Mouse (Mus musculus): ENCODE data around the gene Smc4. TPM values are rescaled to one million over a fixed set of nuclear protein-coding genes. Genes with fewer than 3 reads are reported as not detected.
A peak's percentile ranks its signal among the peaks of the same experiment; 100 is the strongest.

Gene Smc4
- polyA plus RNA-seq, 1 experiment from 2014 or later: 73.0 TPM

GRCm38 (mm10) chr3:68974639-68975532, 29.7 kb upstream of the Smc4 start:
- ATAC-seq: no peak
- H3K36me3 ChIP-seq (ENCODE audit: control insufficient read depth, insufficient read depth): no peaks in the 10 kb centered on the region
- WGBS: 94% methylated on average over 8 of the region's 8 CpGs
- H3K27ac ChIP-seq (ENCODE audit: low read length): no peak overlapping the region
- no peak overlapping the region for H3K4me2 ChIP-seq (ENCODE audit: low read length)
- H3K9me3 ChIP-seq (ENCODE audit: control insufficient read depth, low read length): no peaks in the 10 kb centered on the region
- no peak overlapping the region for H3K9ac ChIP-seq (replicated peaks; ENCODE audit: low read depth, low read length)
- H3K4me1 ChIP-seq (replicated peaks; ENCODE audit: control insufficient read depth, insufficient read depth, low read length): no peaks in the 10 kb centered on the region
- no peak overlapping the region for H3K4me3 ChIP-seq (replicated peaks; ENCODE audit: low read length)
- H3K27me3 ChIP-seq (replicated peaks; ENCODE audit: control insufficient read depth, insufficient read depth, low read length): no peaks in the 10 kb centered on the region

- H3K36me3 ChIP-seq (ENCODE audit: control insufficient read depth, insufficient read depth): no peaks in the 10 kb centered on the region
- no peak overlapping the region for H3K27ac ChIP-seq (ENCODE audit: low read length)
- no peak overlapping the region for H3K9ac ChIP-seq (replicated peaks; ENCODE audit: low read depth, low read length)
- H3K4me3 ChIP-seq (replicated peaks; ENCODE audit: low read length): no peak overlapping the region
- H3K9me3 ChIP-seq (ENCODE audit: control insufficient read depth, low read length): no peaks in the 10 kb centered on the region
- no peak for ATAC-seq
- H3K27me3 ChIP-seq (replicated peaks; ENCODE audit: control insufficient read depth, insufficient read depth, low read length): no peaks in the 10 kb centered on the region
- H3K4me2 ChIP-seq (ENCODE audit: low read length): no peak overlapping the region
- H3K4me1 ChIP-seq (replicated peaks; ENCODE audit: control insufficient read depth, insufficient read depth, low read length): no peaks in the 10 kb centered on the region
- WGBS: 51% methylated on average over 9 of the region's 9 CpGs
These were observed 28.7 kb upstream of the Smc4 start for GRCm38 (mm10) chr3:68975533-68976490.

GRCm38 (mm10) chr3:68977696-68978095, 26.8 kb upstream of the Smc4 start:
- Histone ChIP-seq H3K36me3 (ENCODE audit: control insufficient read depth, insufficient read depth) (peaks cover 3% of the 10 kb centered on the region; the same call in 1 of the 2 replicates), H3K9me3 (ENCODE audit: control insufficient read depth, low read length) (no peaks in the 10 kb centered on the region), H3K9ac (replicated peaks; ENCODE audit: low read depth, low read length) (no peak overlapping the region), H3K27ac (ENCODE audit: low read length) (no peak overlapping the region), H3K4me3 (replicated peaks; ENCODE audit: low read length) (no peak overlapping the region), H3K27me3 (replicated peaks; ENCODE audit: control insufficient read depth, insufficient read depth, low read length) (no peaks in the 10 kb centered on the region), H3K4me1 (replicated peaks; ENCODE audit: control insufficient read depth, insufficient read depth, low read length) (no peaks in the 10 kb centered on the region), H3K4me2 (ENCODE audit: low read length) (no peak overlapping the region)
- no peak for ATAC-seq
- 91% methylated on average over 4 of the region's 4 CpGs for WGBS

- Histone ChIP-seq H3K36me3 (ENCODE audit: control insufficient read depth, insufficient read depth) (peaks cover 3% of the 10 kb centered on the region; the same call in 1 of the 2 replicates), H3K9me3 (ENCODE audit: control insufficient read depth, low read length) (no peaks in the 10 kb centered on the region), H3K4me2 (ENCODE audit: low read length) (no peak overlapping the region), H3K27ac (ENCODE audit: low read length) (no peak overlapping the region), H3K9ac (replicated peaks; ENCODE audit: low read depth, low read length) (no peak overlapping the region), H3K4me1 (replicated peaks; ENCODE audit: control insufficient read depth, insufficient read depth, low read length) (no peaks in the 10 kb centered on the region), H3K4me3 (replicated peaks; ENCODE audit: low read length) (no peak overlapping the region), H3K27me3 (replicated peaks; ENCODE audit: control insufficient read depth, insufficient read depth, low read length) (no peaks in the 10 kb centered on the region)
- 84% methylated on average over 10 of the region's 10 CpGs for WGBS
- no peak for ATAC-seq
These were observed 25.4 kb upstream of the Smc4 start for GRCm38 (mm10) chr3:68979187-68979586.

- no peak for ATAC-seq
- H3K36me3 ChIP-seq (ENCODE audit: control insufficient read depth, insufficient read depth): peaks cover 5% of the 10 kb centered on the region; the same call in 1 of the 2 replicates
- H3K4me1 ChIP-seq (replicated peaks; ENCODE audit: control insufficient read depth, insufficient read depth, low read length): no peaks in the 10 kb centered on the region
- H3K4me2 ChIP-seq (ENCODE audit: low read length): no peak overlapping the region
- H3K9ac ChIP-seq (replicated peaks; ENCODE audit: low read depth, low read length): no peak overlapping the region
- H3K27me3 ChIP-seq (replicated peaks; ENCODE audit: control insufficient read depth, insufficient read depth, low read length): no peaks in the 10 kb centered on the region
- H3K4me3 ChIP-seq (replicated peaks; ENCODE audit: low read length): no peak overlapping the region
- 76% methylated on average over 9 of the region's 9 CpGs for WGBS
- no peaks in the 10 kb centered on the region for H3K9me3 ChIP-seq (ENCODE audit: control insufficient read depth, low read length)
- H3K27ac ChIP-seq (ENCODE audit: low read length): no peak overlapping the region
These were observed 23.6 kb upstream of the Smc4 start for GRCm38 (mm10) chr3:68980898-68981297.

GRCm38 (mm10) chr3:68986550-68986949, 18.0 kb upstream of the Smc4 start:
- H3K9me3 ChIP-seq (ENCODE audit: control insufficient read depth, low read length): no peaks in the 10 kb centered on the region
- no peak overlapping the region for H3K9ac ChIP-seq (replicated peaks; ENCODE audit: low read depth, low read length)
- H3K27me3 ChIP-seq (replicated peaks; ENCODE audit: control insufficient read depth, insufficient read depth, low read length): no peaks in the 10 kb centered on the region
- ATAC-seq: no peak
- WGBS: 89% methylated on average over 2 of the region's 2 CpGs
- H3K4me1 ChIP-seq (replicated peaks; ENCODE audit: control insufficient read depth, insufficient read depth, low read length): no peaks in the 10 kb centered on the region
- H3K4me3 ChIP-seq (replicated peaks; ENCODE audit: low read length): no peak overlapping the region
- peaks cover 5% of the 10 kb centered on the region; the same call in 1 of the 2 replicates for H3K36me3 ChIP-seq (ENCODE audit: control insufficient read depth, insufficient read depth)
- no peak overlapping the region for H3K4me2 ChIP-seq (ENCODE audit: low read length)
- no peak overlapping the region for H3K27ac ChIP-seq (ENCODE audit: low read length)

GRCm38 (mm10) chr3:69002781-69003180, 1.8 kb upstream of the Smc4 start:
- Histone ChIP-seq H3K4me1 (replicated peaks; ENCODE audit: control insufficient read depth, insufficient read depth, low read length) (peaks cover 5% of the 10 kb centered on the region), H3K27ac (ENCODE audit: low read length) (no peak overlapping the region), H3K4me2 (ENCODE audit: low read length) (no peak overlapping the region), H3K27me3 (replicated peaks; ENCODE audit: control insufficient read depth, insufficient read depth, low read length) (no peaks in the 10 kb centered on the region), H3K4me3 (replicated peaks; ENCODE audit: low read length) (no peak overlapping the region), H3K9me3 (ENCODE audit: control insufficient read depth, low read length) (no peaks in the 10 kb centered on the region), H3K9ac (replicated peaks; ENCODE audit: low read depth, low read length) (no peak overlapping the region), H3K36me3 (ENCODE audit: control insufficient read depth, insufficient read depth) (no peaks in the 10 kb centered on the region)
- ATAC-seq: no peak
- 89% methylated on average over 4 of the region's 4 CpGs for WGBS

GRCm38 (mm10) chr3:69004055-69004436, 492 bp upstream of the Smc4 start:
- Histone ChIP-seq H3K4me3 (replicated peaks; ENCODE audit: low read length) (peak overlapping the region; percentile 95), H3K27ac (ENCODE audit: low read length) (peak overlapping the region; percentile 90), H3K9ac (replicated peaks; ENCODE audit: low read depth, low read length) (peak overlapping the region; percentile 64), H3K4me1 (replicated peaks; ENCODE audit: control insufficient read depth, insufficient read depth, low read length) (peaks cover 5% of the 10 kb centered on the region), H3K27me3 (replicated peaks; ENCODE audit: control insufficient read depth, insufficient read depth, low read length) (no peaks in the 10 kb centered on the region), H3K4me2 (ENCODE audit: low read length) (peak overlapping the region; percentile 77), H3K36me3 (ENCODE audit: control insufficient read depth, insufficient read depth) (no peaks in the 10 kb centered on the region), H3K9me3 (ENCODE audit: control insufficient read depth, low read length) (no peaks in the 10 kb centered on the region)
- peak; percentile 36 for ATAC-seq
- WGBS: under 1% methylated on average over 7 of the region's 7 CpGs

All from forebrain, embryonic 16.5 days (tissue).